Mouse (Mus musculus) heart, postnatal 0 days (tissue): ENCODE data around the gene Scg3.

ENCODE experiments used
- CTCF ChIP-seq: IDR thresholded peaks from 2 replicates; pipeline ENCODE4 v1.5.1; 2016; ENCODE audit warnings: antibody characterized with exemption, control low read depth, low read depth
- EP300 ChIP-seq: IDR thresholded peaks from 2 replicates; pipeline ENCODE4 v1.6.1; 2016; ENCODE audit warnings: antibody characterized with exemption, low read depth

DNA sequence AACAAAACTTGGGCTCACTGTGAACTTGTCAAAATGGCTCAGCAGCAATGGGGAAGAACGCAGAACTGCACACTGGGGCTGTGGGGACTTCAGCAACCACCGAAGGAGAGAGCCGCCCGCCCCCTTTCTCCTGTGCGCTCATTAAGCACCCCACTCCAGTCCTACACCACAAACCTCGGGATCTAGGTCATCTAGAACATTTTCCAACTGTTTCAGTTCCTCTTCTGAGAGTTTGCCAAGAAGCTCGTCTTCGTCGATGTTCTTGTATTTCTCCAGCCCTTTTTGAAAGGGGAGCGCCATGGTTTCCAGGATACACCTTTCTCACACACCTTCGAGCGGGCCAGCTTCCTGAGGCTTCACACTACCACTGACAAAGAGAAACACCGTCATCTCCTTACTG lies 86.8 kb downstream of the Scg3 start:
- TF ChIP-seq EP300 = no peak
- TF ChIP-seq CTCF = no peak
